Mouse (Mus musculus): ENCODE results near the gene Zfp2. TPM values are rescaled to one million over a fixed set of nuclear protein-coding genes. Genes with fewer than 3 reads are reported as not detected.
A peak's percentile ranks its signal among the peaks of the same experiment; 100 is the strongest.

The Zfp2 gene
- polyA plus RNA-seq, 1 experiment from 2014 or later = 9.1 TPM

GRCm38 (mm10) chr11:50914461-50914860 lies 1.5 kb downstream of the Zfp2 start:
- Histone ChIP-seq H3K9me3 (no peaks in the 10 kb centered on the region), H3K4me1 (replicated peaks) (no peaks in the 10 kb centered on the region), H3K27ac (no peak overlapping the region), H3K4me2 (replicated peaks) (no peak overlapping the region), H3K9ac (no peak overlapping the region), H3K36me3 (peaks cover 22% of the 10 kb centered on the region), H3K4me3 (replicated peaks) (no peak overlapping the region), H3K27me3 (replicated peaks) (no peaks in the 10 kb centered on the region)
- ATAC-seq = no peak
- WGBS = 90% methylated on average over 3 of the region's 3 CpGs

GRCm38 (mm10) chr11:50913301-50913700 lies 2.7 kb downstream of the Zfp2 start:
- no peak overlapping the region for H3K4me2 ChIP-seq (replicated peaks)
- peaks cover 29% of the 10 kb centered on the region for H3K36me3 ChIP-seq
- H3K9me3 ChIP-seq = no peaks in the 10 kb centered on the region
- no peaks in the 10 kb centered on the region for H3K4me1 ChIP-seq (replicated peaks)
- WGBS = 83% methylated on average over 1 of the region's 1 CpGs
- ATAC-seq = no peak
- H3K27ac ChIP-seq = no peak overlapping the region
- no peaks in the 10 kb centered on the region for H3K27me3 ChIP-seq (replicated peaks)
- no peak overlapping the region for H3K9ac ChIP-seq
- no peak overlapping the region for H3K4me3 ChIP-seq (replicated peaks)

- Histone ChIP-seq H3K4me3 (replicated peaks) (no peak overlapping the region), H3K36me3 (peaks cover 66% of the 10 kb centered on the region), H3K4me2 (replicated peaks) (no peak overlapping the region), H3K27ac (no peak overlapping the region), H3K9ac (no peak overlapping the region), H3K27me3 (replicated peaks) (no peaks in the 10 kb centered on the region), H3K4me1 (replicated peaks) (no peaks in the 10 kb centered on the region), H3K9me3 (no peaks in the 10 kb centered on the region; the same call in 1 of the 2 replicates)
- 89% methylated on average over 5 of the region's 5 CpGs for WGBS
- no peak for ATAC-seq
Measured at GRCm38 (mm10) chr11:50908136-50908535, 7.8 kb downstream of the Zfp2 start.

- no peaks in the 10 kb centered on the region for H3K27me3 ChIP-seq (replicated peaks)
- H3K27ac ChIP-seq = no peak overlapping the region
- 74% methylated on average over 1 of the region's 1 CpGs for WGBS
- H3K9me3 ChIP-seq = peaks cover 17% of the 10 kb centered on the region
- ATAC-seq = no peak
- no peak overlapping the region for H3K9ac ChIP-seq
- H3K4me1 ChIP-seq (replicated peaks) = no peaks in the 10 kb centered on the region
- no peak overlapping the region for H3K4me3 ChIP-seq (replicated peaks)
- no peak overlapping the region for H3K4me2 ChIP-seq (replicated peaks)
- H3K36me3 ChIP-seq = peaks cover 24% of the 10 kb centered on the region
Measured at GRCm38 (mm10) chr11:50897359-50897758, 18.6 kb downstream of the Zfp2 start.

GRCm38 (mm10) chr11:50892441-50892840 lies 23.5 kb downstream of the Zfp2 start:
- Histone ChIP-seq H3K9ac (no peak overlapping the region), H3K4me2 (replicated peaks) (no peak overlapping the region), H3K9me3 (no peaks in the 10 kb centered on the region; the same call in 1 of the 2 replicates), H3K36me3 (no peaks in the 10 kb centered on the region), H3K4me3 (replicated peaks) (no peak overlapping the region), H3K4me1 (replicated peaks) (no peaks in the 10 kb centered on the region), H3K27me3 (replicated peaks) (no peaks in the 10 kb centered on the region), H3K27ac (no peak overlapping the region)
- ATAC-seq = no peak
- 43% methylated on average over 2 of the region's 2 CpGs for WGBS

- H3K9ac ChIP-seq = peak within 1 kb of the TSS; percentile 57
- H3K4me1 ChIP-seq (replicated peaks) = peaks cover 5% of the 10 kb centered on the region; the same call in 1 of the 2 replicates
- H3K9me3 ChIP-seq = no peaks in the 10 kb centered on the region; the same call in 1 of the 2 replicates
- H3K4me3 ChIP-seq (replicated peaks) = peak within 1 kb of the TSS; percentile 43
- peak; percentile 97 for ATAC-seq
- 5% methylated on average over 26 of the region's 26 CpGs for WGBS
- no peaks in the 10 kb centered on the region for H3K27me3 ChIP-seq (replicated peaks)
- peak within 1 kb of the TSS; percentile 76 for H3K4me2 ChIP-seq (replicated peaks)
- H3K27ac ChIP-seq = peak within 1 kb of the TSS; percentile 42; the same call in 1 of the 2 replicates
- H3K36me3 ChIP-seq = no peaks in the 10 kb centered on the region
Measured at GRCm38 (mm10) chr11:50887390-50888128, 28.4 kb downstream of the Zfp2 start, which contains the start of gene Zfp454. TSS of gene Zfp454 (minus strand) at chr11:50887651.

- H3K9me3 ChIP-seq = no peaks in the 10 kb centered on the region; the same call in 1 of the 2 replicates
- peak overlapping the region; percentile 43 for H3K4me3 ChIP-seq (replicated peaks)
- peak; percentile 37; the same call in 1 of the 2 replicates for ATAC-seq
- H3K36me3 ChIP-seq = no peaks in the 10 kb centered on the region
- peak overlapping the region; percentile 42; the same call in 1 of the 2 replicates for H3K27ac ChIP-seq
- WGBS = 10% methylated on average over 10 of the region's 10 CpGs
- H3K27me3 ChIP-seq (replicated peaks) = no peaks in the 10 kb centered on the region
- H3K9ac ChIP-seq = peak overlapping the region; percentile 57
- peak overlapping the region; percentile 76 for H3K4me2 ChIP-seq (replicated peaks)
- H3K4me1 ChIP-seq (replicated peaks) = peaks cover 5% of the 10 kb centered on the region; the same call in 1 of the 2 replicates
Measured at GRCm38 (mm10) chr11:50886933-50887293, 29.1 kb downstream of the Zfp2 start.

GRCm38 (mm10) chr11:50886231-50886932 lies 29.6 kb downstream of the Zfp2 start:
- ATAC-seq = 0 out of 2 replicates have a peak, but pooled peaks have one; percentile 19
- Histone ChIP-seq H3K4me1 (replicated peaks) (peaks cover 5% of the 10 kb centered on the region; the same call in 1 of the 2 replicates), H3K27me3 (replicated peaks) (no peaks in the 10 kb centered on the region), H3K4me2 (replicated peaks) (peak overlapping the region; percentile 76), H3K27ac (no peak overlapping the region), H3K9me3 (no peaks in the 10 kb centered on the region), H3K36me3 (no peaks in the 10 kb centered on the region), H3K4me3 (replicated peaks) (peak overlapping the region; percentile 43), H3K9ac (peak overlapping the region; percentile 57)
- WGBS = 41% methylated on average over 8 of the region's 8 CpGs

- Histone ChIP-seq H3K27ac (no peak overlapping the region), H3K27me3 (replicated peaks) (no peaks in the 10 kb centered on the region), H3K9me3 (no peaks in the 10 kb centered on the region), H3K4me1 (replicated peaks) (peaks cover 5% of the 10 kb centered on the region; the same call in 1 of the 2 replicates), H3K9ac (no peak overlapping the region), H3K4me3 (replicated peaks) (no peak overlapping the region), H3K36me3 (peaks cover 1% of the 10 kb centered on the region; the same call in 1 of the 2 replicates), H3K4me2 (replicated peaks) (no peak overlapping the region)
- ATAC-seq = no peak
- 81% methylated on average over 3 of the region's 3 CpGs for WGBS
Measured at GRCm38 (mm10) chr11:50883756-50884155, 32.2 kb downstream of the Zfp2 start.

- Histone ChIP-seq H3K27ac (no peak overlapping the region), H3K4me3 (replicated peaks) (no peak overlapping the region)
Measured at GRCm38 (mm10) chr11:50878641-50879040, 37.3 kb downstream of the Zfp2 start.

GRCm38 (mm10) chr11:50850989-50851601 lies 64.9 kb downstream of the Zfp2 start:
- no peaks in the 10 kb centered on the region for H3K36me3 ChIP-seq
- H3K9me3 ChIP-seq = no peaks in the 10 kb centered on the region
- H3K4me3 ChIP-seq (replicated peaks) = peak overlapping the region; percentile 42
- H3K27ac ChIP-seq = no peak overlapping the region
- peaks cover 12% of the 10 kb centered on the region for H3K4me1 ChIP-seq (replicated peaks)
- peak; percentile 49; the same call in 1 of the 2 replicates for ATAC-seq
- peak overlapping the region; percentile 90 for H3K4me2 ChIP-seq (replicated peaks)
- H3K9ac ChIP-seq = peak overlapping the region; percentile 10; the same call in 1 of the 2 replicates
- WGBS = under 1% methylated on average over 66 of the region's 72 CpGs
- H3K27me3 ChIP-seq (replicated peaks) = peaks cover 59% of the 10 kb centered on the region

More at GRCm38 (mm10) chr11:50878641-50879040, 37.3 kb downstream of the Zfp2 start:
- H3K9ac ChIP-seq = no peak overlapping the region
- H3K9me3 ChIP-seq = no peaks in the 10 kb centered on the region
- ATAC-seq = no peak
- peaks cover 10% of the 10 kb centered on the region for H3K36me3 ChIP-seq
- H3K4me1 ChIP-seq (replicated peaks) = no peaks in the 10 kb centered on the region
- H3K27me3 ChIP-seq (replicated peaks) = no peaks in the 10 kb centered on the region
- no peak overlapping the region for H3K4me2 ChIP-seq (replicated peaks)
- WGBS = 90% methylated on average over 3 of the region's 3 CpGs

All from intestine, embryonic 15.5 days (tissue).